Mouse (Mus musculus) CD4-positive naive resting alpha-beta T cell, adult 76 days (primary cell): Measurements from ENCODE around the gene Mylk. TPM values are rescaled to one million over a fixed set of nuclear protein-coding genes. Genes with fewer than 3 reads are reported as not detected.

Experiments used
- total RNA-seq: library from RNA; stranded (reverse); gene quantifications from one replicate; pipeline ENCODE4 v1.2.4, GENCODE M21; 2023

The Mylk gene
- total RNA-seq, result 0.26 TPM

DNA sequence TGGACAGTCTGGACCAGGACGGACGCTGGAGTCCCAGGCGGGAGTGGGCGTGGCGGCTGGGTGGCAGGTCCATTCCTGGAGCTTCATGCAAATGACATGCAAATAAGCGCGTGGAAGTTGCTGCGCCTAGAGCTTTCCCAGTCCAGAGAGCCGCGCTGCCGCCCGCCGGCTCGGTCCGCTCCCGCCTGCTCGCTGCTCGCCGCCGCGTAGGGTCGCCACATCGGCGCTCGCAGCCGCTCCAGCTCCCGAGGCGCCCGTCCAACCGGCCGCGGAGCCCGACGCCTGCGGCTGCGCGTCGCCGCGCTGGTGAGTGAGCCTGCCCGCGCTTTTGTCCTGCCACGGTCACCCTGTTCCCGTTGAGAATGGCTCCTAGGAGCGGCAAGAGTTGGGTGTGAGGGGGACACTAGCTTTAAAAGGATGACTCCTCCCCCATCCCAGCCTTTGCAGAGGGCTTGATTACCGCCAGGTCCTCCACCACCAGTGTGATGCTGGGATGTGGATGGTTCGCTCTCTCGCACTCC, at the start of gene Mylk:
Gene Mylk (plus strand): TSS at position 146 of the 521 bp plus-strand sequence.

DNA sequence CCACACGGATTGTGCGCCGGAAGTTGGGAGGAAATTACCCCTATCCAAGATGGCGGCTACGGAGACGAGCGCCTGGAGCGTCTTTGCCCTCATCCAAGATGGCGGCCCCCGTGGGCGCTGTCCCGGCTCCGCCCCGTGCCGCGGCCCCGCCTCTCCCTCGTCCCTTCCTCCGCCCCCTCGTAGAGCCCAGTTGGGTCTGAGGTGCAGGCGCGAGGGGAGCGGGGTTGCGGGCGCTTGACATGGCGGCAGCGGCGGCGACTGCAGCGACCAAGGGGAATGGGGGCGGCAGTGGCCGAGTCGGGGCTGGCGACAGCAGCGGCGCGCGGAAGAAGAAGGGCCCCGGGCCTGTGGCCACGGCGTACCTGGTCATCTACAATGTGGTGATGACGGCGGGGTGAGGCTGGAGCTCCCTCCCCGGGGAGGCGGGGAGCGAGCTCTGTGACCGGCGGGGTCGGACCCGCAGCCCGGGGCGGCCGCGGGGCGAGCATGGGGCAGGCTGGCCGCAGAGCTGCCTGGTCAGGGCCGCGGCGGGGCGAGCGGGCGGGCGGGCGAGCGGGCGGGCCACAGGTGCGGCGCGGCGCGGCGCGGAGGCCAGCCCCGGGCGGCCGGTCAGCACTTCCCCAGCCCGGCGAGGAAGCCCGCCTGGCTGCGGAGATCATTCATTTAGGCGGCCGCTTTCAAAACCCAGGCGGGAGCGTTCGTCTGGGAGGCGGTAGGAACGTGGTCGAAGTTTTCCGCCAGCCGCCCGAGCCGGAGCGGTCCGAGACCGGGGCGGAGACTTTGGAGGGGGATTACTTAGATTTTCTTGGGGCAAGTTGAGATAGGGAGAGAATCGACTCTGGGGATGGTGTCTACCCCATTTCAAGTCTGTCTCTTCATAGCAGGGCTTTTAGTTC, 277.5 kb downstream of the Mylk start, which contains the start of gene Hacd2:
Gene Hacd2 (plus strand): TSS at position 187 of the 896 bp plus-strand sequence.

Other genes starting within 250 kb of the Mylk start
- gene Kalrn, start 171.7 kb upstream of the Mylk start, total RNA-seq, result 0.32 TPM
- not detected for gene Ropn1, start 95.3 kb upstream of the Mylk start, total RNA-seq
- gene Ccdc14, start 54.6 kb upstream of the Mylk start, total RNA-seq, result 2.7 TPM